Mouse (Mus musculus): ENCODE results near the gene Cldn8. TPM values are rescaled to one million over a fixed set of nuclear protein-coding genes. Genes with fewer than 3 reads are reported as not detected.

The Cldn8 gene
- polyA plus RNA-seq (2016; fragmentation: Nextera tagmentation; extraction: Ambion mirVana), result 4.8 and 5.3 TPM in 2 replicates

DNA sequence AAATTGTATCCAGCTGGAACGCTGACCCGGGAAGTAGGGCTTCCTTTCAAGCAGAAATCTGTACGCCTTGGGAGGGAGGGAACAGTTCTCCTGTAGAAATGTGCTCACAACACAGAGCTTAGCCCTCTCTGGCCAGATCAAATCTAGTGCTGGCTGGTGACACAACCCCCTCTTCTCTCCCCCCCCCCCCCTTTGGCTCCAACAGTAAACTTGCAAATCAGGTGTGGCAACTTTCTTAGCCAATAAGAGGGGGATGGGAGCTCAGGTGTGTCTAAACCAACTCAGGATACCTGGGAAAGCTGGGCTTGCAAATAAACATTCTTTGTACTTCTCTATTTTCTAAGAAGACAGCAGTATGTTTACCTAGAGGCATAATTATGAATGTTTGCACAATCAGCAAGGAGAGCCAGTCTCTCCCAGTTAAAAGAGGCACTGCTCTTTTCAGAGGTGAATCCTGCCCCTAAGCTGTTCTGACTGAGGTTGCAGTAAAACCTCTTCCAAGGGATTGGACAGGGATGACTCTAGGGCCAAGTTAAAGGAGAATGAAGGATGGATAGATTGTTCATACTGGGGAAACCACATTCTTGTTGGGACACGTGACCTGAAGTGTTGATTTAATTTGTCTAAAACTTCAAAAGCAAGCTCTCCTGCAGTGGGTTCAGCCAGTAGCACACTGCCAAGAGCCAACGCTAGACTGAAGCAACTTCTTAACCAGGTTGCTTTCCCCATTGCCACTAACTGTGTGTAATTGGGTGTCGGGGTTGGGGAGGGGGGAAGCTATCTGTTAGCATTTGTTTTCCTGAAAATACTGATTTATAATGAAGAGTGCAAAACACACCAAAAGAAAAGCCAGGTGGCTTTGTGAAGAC is at the start of gene Cldn8:
Gene Cldn8, minus strand, starts transcription at position 139 of the 869 bp plus-strand sequence.
- Histone ChIP-seq H3K36me3 (no peaks in the 10 kb centered on the region), H3K27ac (peak within 1 kb of the TSS; percentile 18; the same call in 1 of the 2 replicates), H3K27me3 (no peaks in the 10 kb centered on the region), H3K4me1 (no peaks in the 10 kb centered on the region), H3K9me3 (no peaks in the 10 kb centered on the region), H3K4me3 (0 out of 2 replicates have a peak within 1 kb of the TSS, but pooled peaks have one; percentile 9), H3K9ac (no peak within 1 kb of the TSS), H3K4me2 (replicated peaks) (no peak within 1 kb of the TSS)
- 71% methylated on average over 6 of the region's 6 CpGs for WGBS
- ATAC-seq (ENCODE audit: insufficient number of reproducible peaks, insufficient read depth, low FRiP score, low TSS enrichment), result 0 out of 2 replicates have a peak, but pooled peaks have one; percentile 15

DNA sequence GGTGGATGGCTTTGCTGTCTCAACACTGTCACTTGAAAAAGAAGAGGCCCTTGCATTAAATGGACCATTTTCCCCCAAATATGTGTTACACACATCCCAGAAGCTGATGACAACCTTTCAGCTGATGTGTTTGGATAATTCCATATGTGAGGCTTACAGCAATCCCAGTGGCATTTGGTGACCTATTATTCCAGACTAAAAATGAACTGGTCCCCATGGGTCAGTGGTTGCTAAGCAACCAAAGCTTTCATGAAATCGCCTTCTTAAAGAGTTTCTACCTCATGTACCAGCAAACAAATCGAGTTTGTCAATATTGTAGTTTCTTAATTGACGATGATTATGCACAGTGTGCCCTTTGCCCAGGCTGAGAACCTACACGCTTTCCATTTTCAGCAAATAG is 49.7 kb upstream of the Cldn8 start:
- Histone ChIP-seq H3K9me3 (no peaks in the 10 kb centered on the region), H3K27ac (no peak overlapping the region), H3K4me2 (replicated peaks) (no peak overlapping the region), H3K4me3 (no peak overlapping the region), H3K36me3 (no peaks in the 10 kb centered on the region), H3K9ac (no peak overlapping the region), H3K4me1 (no peaks in the 10 kb centered on the region), H3K27me3 (no peaks in the 10 kb centered on the region)
- WGBS, result 78% methylated on average over 4 of the region's 4 CpGs
- ATAC-seq (ENCODE audit: insufficient number of reproducible peaks, insufficient read depth, low FRiP score, low TSS enrichment), result no peak

DNA sequence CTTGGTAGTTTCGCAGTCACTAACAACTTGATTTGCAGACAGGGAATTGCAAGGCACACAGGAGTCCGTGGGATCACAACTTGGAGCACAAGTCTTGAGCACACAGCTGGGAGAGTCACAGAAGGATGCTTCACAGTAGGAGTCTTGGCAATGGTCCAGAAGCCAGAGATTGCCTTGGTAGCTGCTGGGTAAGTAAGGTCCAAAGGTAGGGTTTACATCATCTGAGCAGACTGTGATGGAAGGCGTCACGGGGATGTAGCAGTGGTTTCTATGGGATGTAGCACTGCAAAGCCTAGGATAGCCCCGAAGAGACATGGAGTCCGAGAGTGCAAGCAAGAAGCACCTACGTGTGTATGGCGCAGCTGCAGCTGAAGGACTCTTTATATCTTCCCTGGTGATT is 48.9 kb upstream of the Cldn8 start, which contains the start of gene Krtap24-1:
Gene Krtap24-1, minus strand, starts transcription at position 358 of the 400 bp plus-strand sequence.
- Histone ChIP-seq H3K4me3 (no peak within 1 kb of the TSS), H3K27me3 (no peaks in the 10 kb centered on the region), H3K4me1 (no peaks in the 10 kb centered on the region), H3K9ac (no peak within 1 kb of the TSS), H3K4me2 (replicated peaks) (no peak within 1 kb of the TSS), H3K27ac (no peak within 1 kb of the TSS), H3K9me3 (no peaks in the 10 kb centered on the region), H3K36me3 (no peaks in the 10 kb centered on the region)
- ATAC-seq (ENCODE audit: insufficient number of reproducible peaks, insufficient read depth, low FRiP score, low TSS enrichment), result no peak
- 94% methylated on average over 8 of the region's 8 CpGs for WGBS

DNA sequence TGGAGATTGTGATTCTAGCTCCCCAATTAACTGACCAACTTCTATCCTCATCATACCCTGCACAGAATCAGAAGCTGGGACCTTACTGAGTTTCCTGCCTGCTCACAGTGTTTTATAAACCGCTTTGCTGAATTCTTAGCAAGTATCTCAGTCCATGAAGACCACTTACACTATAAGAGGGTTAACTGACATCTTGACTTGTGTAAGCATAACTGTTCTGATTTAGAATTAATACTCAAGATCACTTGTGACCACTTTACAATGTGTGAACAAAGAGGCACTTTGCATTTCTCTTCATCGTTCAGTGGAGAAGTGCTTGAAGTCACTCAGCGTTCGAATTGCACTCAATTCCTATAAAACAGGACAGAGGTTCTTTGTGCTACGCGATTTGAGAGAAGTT is 41.6 kb upstream of the Cldn8 start:
- no peak for ATAC-seq (ENCODE audit: insufficient number of reproducible peaks, insufficient read depth, low FRiP score, low TSS enrichment)
- H3K9me3 ChIP-seq, result no peaks in the 10 kb centered on the region
- H3K27ac ChIP-seq, result no peak overlapping the region
- 84% methylated on average over 6 of the region's 6 CpGs for WGBS
- H3K4me1 ChIP-seq, result peaks cover 12% of the 10 kb centered on the region; the same call in 1 of the 2 replicates
- no peak overlapping the region for H3K9ac ChIP-seq
- H3K36me3 ChIP-seq, result no peaks in the 10 kb centered on the region
- H3K4me2 ChIP-seq (replicated peaks), result no peak overlapping the region
- no peaks in the 10 kb centered on the region for H3K27me3 ChIP-seq
- no peak overlapping the region for H3K4me3 ChIP-seq

DNA sequence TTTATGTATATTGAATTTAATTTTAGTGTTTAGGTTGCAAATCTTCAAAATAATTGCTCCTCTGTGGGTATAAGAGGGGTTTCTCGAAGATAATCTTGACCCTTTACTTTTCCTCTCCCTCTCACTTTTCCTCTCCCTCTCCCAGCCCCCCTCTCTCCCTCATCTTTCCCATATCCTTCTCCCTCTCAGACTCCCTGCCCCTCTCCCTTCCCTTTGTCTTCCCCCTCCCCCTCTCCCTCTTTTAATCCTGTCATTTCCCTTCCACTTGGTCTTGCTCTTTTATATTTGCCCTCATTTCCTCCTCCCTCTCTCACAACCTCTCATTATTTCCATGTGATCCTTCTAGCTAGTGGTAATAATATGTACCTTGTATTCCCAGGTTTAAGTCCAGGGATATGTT is 39.5 kb upstream of the Cldn8 start:
- no peak overlapping the region for H3K4me2 ChIP-seq (replicated peaks)
- H3K27ac ChIP-seq, result no peak overlapping the region
- H3K27me3 ChIP-seq, result no peaks in the 10 kb centered on the region
- ATAC-seq (ENCODE audit: insufficient number of reproducible peaks, insufficient read depth, low FRiP score, low TSS enrichment), result no peak
- no peak overlapping the region for H3K9ac ChIP-seq
- peaks cover 13% of the 10 kb centered on the region; the same call in 1 of the 2 replicates for H3K4me1 ChIP-seq
- H3K36me3 ChIP-seq, result no peaks in the 10 kb centered on the region
- H3K4me3 ChIP-seq, result no peak overlapping the region
- 23% methylated on average over 1 of the region's 1 CpGs for WGBS
- H3K9me3 ChIP-seq, result no peaks in the 10 kb centered on the region

DNA sequence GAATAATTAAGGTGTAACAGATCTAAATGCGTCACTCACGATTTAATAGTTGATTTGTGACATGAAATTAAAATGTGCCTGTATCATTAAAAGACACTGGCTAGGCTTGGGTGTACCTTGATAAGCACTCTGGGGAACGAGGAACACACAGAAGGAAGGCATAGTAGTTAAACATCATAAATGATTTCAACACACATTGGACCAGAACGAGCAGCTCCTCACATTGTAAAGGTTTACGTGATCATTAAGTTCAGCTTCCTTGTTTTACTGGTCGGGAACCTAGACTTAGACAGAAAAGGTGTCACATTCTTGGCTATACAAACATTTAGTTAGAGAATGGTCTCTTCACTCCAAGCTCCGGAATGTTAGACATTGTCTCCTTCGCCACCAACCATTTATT is 37.3 kb upstream of the Cldn8 start:
- ATAC-seq (ENCODE audit: insufficient number of reproducible peaks, insufficient read depth, low FRiP score, low TSS enrichment), result no peak
- Histone ChIP-seq H3K4me2 (replicated peaks) (0 out of 2 replicates have a peak overlapping the region, but pooled peaks have one; percentile 13), H3K36me3 (no peaks in the 10 kb centered on the region), H3K27ac (no peak overlapping the region), H3K27me3 (no peaks in the 10 kb centered on the region), H3K9ac (no peak overlapping the region), H3K4me3 (no peak overlapping the region), H3K9me3 (no peaks in the 10 kb centered on the region), H3K4me1 (peaks cover 13% of the 10 kb centered on the region; the same call in 1 of the 2 replicates)
- WGBS, result 67% methylated on average over 8 of the region's 8 CpGs

DNA sequence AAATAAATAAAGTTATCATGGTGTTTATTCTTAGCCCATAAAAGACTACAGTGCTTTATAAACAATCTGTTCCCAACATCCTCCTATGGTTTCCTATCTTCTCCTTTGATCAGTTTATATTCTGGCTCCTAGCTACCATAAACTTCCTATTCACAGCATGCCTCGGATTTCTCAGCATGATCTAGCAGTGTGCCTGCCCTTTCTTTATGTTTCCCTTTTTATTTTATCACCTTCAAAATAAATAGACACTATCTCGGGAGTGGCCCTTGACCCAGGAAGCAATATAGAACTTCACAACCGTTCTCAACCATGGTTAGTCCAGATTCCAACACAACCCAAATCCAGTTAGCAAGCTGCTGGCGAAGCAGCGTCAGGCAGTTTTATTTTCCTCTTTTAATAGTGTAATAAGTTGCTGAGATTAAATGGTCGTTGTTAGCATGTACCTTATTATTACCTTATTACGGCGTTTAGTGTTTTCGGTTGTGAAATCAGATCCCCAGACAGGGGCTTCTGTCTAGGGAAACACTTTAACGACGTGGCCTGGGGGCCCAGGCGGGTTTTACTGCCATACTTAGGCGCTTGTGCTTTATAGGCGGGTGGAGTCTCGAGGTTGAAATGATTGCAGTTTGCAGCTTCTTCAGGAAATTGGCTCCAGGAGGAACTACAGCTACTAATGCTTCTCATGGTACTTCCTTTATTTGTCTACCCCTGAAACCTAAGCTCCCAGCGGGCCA is 36.7 kb upstream of the Cldn8 start:
- 0 out of 2 replicates have a peak overlapping the region, but pooled peaks have one; percentile 13 for H3K4me2 ChIP-seq (replicated peaks)
- no peaks in the 10 kb centered on the region for H3K36me3 ChIP-seq
- no peak for ATAC-seq (ENCODE audit: insufficient number of reproducible peaks, insufficient read depth, low FRiP score, low TSS enrichment)
- H3K4me3 ChIP-seq, result no peak overlapping the region
- no peak overlapping the region for H3K27ac ChIP-seq
- WGBS, result 35% methylated on average over 16 of the region's 16 CpGs
- no peaks in the 10 kb centered on the region for H3K27me3 ChIP-seq
- no peak overlapping the region for H3K9ac ChIP-seq
- H3K9me3 ChIP-seq, result no peaks in the 10 kb centered on the region
- peaks cover 13% of the 10 kb centered on the region; the same call in 1 of the 2 replicates for H3K4me1 ChIP-seq

DNA sequence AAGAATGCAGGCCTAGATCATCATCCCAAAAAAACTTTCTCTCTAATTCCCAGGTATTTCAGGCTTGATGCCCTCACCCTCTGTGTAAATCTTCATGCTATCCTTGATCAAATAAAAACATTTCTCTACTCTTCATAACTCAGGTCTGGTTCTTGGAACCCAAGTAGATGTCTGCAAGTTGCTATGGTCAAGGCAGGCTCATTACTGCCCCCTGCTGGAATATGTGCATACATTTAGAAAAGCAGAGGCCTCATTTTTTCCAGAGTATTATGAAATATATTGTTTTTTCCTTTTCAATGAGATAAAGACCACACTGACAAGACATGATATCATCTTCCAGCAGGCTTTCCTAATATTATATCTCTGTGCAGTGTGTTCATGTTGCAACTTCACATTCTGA is 29.8 kb upstream of the Cldn8 start:
- Histone ChIP-seq H3K36me3 (no peaks in the 10 kb centered on the region), H3K9me3 (no peaks in the 10 kb centered on the region), H3K4me3 (no peak overlapping the region), H3K4me2 (replicated peaks) (no peak overlapping the region), H3K27ac (no peak overlapping the region), H3K4me1 (no peaks in the 10 kb centered on the region), H3K9ac (no peak overlapping the region), H3K27me3 (no peaks in the 10 kb centered on the region)
- ATAC-seq (ENCODE audit: insufficient number of reproducible peaks, insufficient read depth, low FRiP score, low TSS enrichment), result no peak

DNA sequence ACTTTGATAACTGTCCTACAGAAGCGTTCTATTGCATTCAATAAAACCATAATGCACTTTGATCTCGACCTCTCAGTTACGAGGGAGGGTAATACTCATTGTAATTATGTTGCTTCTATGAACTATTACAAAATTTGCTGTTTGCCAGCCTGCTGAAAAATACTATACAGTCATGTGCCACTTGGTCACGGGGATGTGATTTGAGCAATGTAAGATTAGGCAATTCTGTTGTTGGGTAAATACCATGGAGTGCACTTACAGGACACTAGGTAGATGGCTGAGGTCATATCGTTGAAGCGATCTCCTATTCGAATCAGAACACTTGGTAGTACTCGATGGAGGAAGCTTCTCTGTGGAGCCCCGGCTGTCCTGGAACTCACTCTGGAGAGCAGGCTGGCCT is 20.4 kb upstream of the Cldn8 start:
- H3K27me3 ChIP-seq, result no peaks in the 10 kb centered on the region
- WGBS, result 92% methylated on average over 9 of the region's 9 CpGs
- no peak for ATAC-seq (ENCODE audit: insufficient number of reproducible peaks, insufficient read depth, low FRiP score, low TSS enrichment)

DNA sequence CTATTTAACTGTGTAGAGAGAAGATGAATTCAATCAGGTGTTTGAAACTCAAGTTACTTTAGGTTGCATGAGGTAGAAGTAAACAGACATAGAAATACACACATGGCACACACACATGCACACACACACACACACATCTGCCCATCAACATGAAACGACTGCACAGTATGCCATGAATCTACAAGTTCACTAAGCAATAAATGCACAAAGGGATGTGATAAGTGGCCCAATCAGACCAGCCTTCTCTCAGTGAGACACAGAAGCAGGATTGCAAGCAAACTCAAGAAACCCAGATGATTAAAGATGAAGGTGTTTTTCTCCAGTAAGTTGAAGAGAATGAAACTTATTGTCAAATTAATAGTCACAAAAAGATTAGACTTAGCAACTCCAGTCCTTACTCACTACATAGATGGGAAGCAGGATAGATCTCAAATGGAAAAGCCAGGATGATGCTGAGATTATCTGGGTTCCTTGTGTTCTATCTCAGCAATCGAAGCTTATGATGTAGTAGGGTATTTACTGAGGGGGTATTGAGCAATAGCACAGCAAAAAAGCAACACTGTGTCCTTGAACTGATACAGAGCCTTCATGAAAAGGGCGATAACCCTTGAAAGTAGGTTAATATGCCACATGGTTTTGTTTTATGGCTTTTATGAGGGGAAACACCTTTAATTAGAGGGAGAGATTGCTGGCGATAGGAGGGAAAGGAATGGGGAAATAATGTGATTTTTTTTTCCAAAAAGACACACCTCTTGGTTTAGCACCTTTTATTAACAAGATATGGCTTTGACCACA is 13.1 kb upstream of the Cldn8 start:
- no peaks in the 10 kb centered on the region for H3K9me3 ChIP-seq
- 78% methylated on average over 4 of the region's 4 CpGs for WGBS
- no peaks in the 10 kb centered on the region for H3K27me3 ChIP-seq
- H3K4me3 ChIP-seq, result no peak overlapping the region
- no peak overlapping the region for H3K4me2 ChIP-seq (replicated peaks)
- H3K27ac ChIP-seq, result no peak overlapping the region
- H3K36me3 ChIP-seq, result no peaks in the 10 kb centered on the region
- H3K9ac ChIP-seq, result no peak overlapping the region
- H3K4me1 ChIP-seq, result no peaks in the 10 kb centered on the region
- no peak for ATAC-seq (ENCODE audit: insufficient number of reproducible peaks, insufficient read depth, low FRiP score, low TSS enrichment)

More for the DNA sequence above, 20.4 kb upstream of the Cldn8 start:
- Histone ChIP-seq H3K4me3 (no peak overlapping the region), H3K27ac (no peak overlapping the region), H3K9me3 (no peaks in the 10 kb centered on the region), H3K36me3 (no peaks in the 10 kb centered on the region), H3K4me1 (no peaks in the 10 kb centered on the region), H3K4me2 (replicated peaks) (no peak overlapping the region), H3K9ac (no peak overlapping the region)

DNA sequence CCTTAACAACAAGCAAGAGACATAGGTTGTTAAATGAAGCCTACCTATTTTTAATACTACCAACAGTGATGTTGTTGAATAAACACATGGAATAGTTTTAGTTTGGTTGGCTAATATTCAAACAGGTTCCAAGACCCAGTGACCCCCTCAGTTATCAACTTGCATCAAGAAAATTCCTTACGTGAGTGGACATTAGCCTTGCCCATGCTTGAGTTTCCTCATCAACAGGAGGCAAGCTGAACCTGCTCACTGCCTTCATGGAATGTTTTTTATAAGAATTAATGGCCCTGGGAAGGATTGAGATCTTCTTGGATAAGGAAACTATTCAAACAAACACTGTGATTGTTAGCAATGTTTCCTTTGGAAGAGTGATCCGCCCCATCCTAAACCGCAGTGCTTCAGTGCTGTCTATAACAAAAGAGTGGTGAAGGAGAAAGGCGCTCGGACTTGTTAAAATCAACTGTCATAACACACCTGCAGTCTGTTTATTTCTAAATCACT is 10.0 kb upstream of the Cldn8 start:
- Histone ChIP-seq H3K36me3 (no peaks in the 10 kb centered on the region), H3K4me3 (no peak overlapping the region), H3K4me2 (replicated peaks) (no peak overlapping the region), H3K9me3 (no peaks in the 10 kb centered on the region), H3K27ac (no peak overlapping the region), H3K4me1 (no peaks in the 10 kb centered on the region), H3K27me3 (no peaks in the 10 kb centered on the region), H3K9ac (no peak overlapping the region)
- 72% methylated on average over 5 of the region's 5 CpGs for WGBS
- no peak for ATAC-seq (ENCODE audit: insufficient number of reproducible peaks, insufficient read depth, low FRiP score, low TSS enrichment)

All from embryonic facial prominence, embryonic 12.5 days (tissue).